Mouse (Mus musculus): ENCODE measurements at regions not wholly inside any gene's neighbourhood (a gene's known extent, or its start where the extent isn't known, plus 50 kb on each side); places are given as distances from the start of the nearest gene placed in this dataset.

GRCm38 (mm10) chr2:46646366-46646765 lies 1529.2 kb upstream of the Zeb2 start:
- DNase-seq (ENCODE audit: low spot score) = no peak

DNA sequence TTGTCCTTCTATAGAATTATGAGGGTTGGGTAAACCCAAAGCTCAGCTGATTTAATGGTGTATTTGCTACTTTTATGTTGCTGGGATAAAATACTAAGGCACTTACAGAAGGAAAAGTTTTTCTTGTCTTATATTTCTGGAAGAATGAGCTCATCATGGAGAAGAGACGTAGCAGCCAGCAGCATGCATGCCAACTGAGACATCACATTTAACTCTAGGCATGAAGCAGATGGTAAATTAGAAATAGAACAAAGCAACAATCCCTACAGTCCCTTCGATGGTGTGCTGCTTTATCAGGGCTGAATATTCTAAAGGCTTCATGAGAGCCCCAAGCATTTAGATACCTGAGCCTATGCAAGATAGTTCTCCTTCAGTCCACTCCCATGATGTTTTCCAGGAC lies 1492.0 kb upstream of the Zeb2 start:
- Histone ChIP-seq H3K9me3 (ENCODE audit: control insufficient read depth, low read length) (no peaks in the 10 kb centered on the region), H3K36me3 (ENCODE audit: control insufficient read depth, insufficient read depth, low read length) (no peaks in the 10 kb centered on the region), H3K27ac (ENCODE audit: low read depth) (no peak overlapping the region), H3K4me2 (ENCODE audit: low read length) (no peak overlapping the region), H3K9ac (ENCODE audit: low read length) (no peak overlapping the region), H3K4me1 (replicated peaks; ENCODE audit: control insufficient read depth, insufficient read depth, low read length) (no peaks in the 10 kb centered on the region), H3K27me3 (replicated peaks; ENCODE audit: control insufficient read depth, insufficient read depth, low read length) (no peaks in the 10 kb centered on the region), H3K4me3 (ENCODE audit: low read depth, low read length) (no peak overlapping the region)
- WGBS = 84% methylated on average over 2 of the region's 2 CpGs
- DNase-seq (ENCODE audit: low spot score) = no peak
- ATAC-seq (replicated peaks; ENCODE audit: low FRiP score, low TSS enrichment, low read depth) = no peak

More at GRCm38 (mm10) chr2:46646366-46646765, 1529.2 kb upstream of the Zeb2 start:
- Histone ChIP-seq H3K36me3 (ENCODE audit: control insufficient read depth, insufficient read depth, low read length) (no peaks in the 10 kb centered on the region), H3K4me2 (ENCODE audit: low read length) (no peak overlapping the region), H3K9ac (ENCODE audit: low read length) (no peak overlapping the region), H3K9me3 (ENCODE audit: control insufficient read depth, low read length) (0 out of 2 replicates have a peak, but pooled peaks cover 2% of the 10 kb centered on the region), H3K27ac (ENCODE audit: low read depth) (no peak overlapping the region), H3K27me3 (replicated peaks; ENCODE audit: control insufficient read depth, insufficient read depth, low read length) (no peaks in the 10 kb centered on the region), H3K4me1 (replicated peaks; ENCODE audit: control insufficient read depth, insufficient read depth, low read length) (no peaks in the 10 kb centered on the region), H3K4me3 (ENCODE audit: low read depth, low read length) (no peak overlapping the region)
- ATAC-seq (replicated peaks; ENCODE audit: low FRiP score, low TSS enrichment, low read depth) = no peak
- 69% methylated on average over 2 of the region's 2 CpGs for WGBS

GRCm38 (mm10) chr2:46581773-46582172 lies 1464.6 kb upstream of the Zeb2 start:
- no peak overlapping the region for H3K4me3 ChIP-seq (ENCODE audit: low read depth, low read length)
- no peaks in the 10 kb centered on the region for H3K9me3 ChIP-seq (ENCODE audit: control insufficient read depth, low read length)
- no peak overlapping the region for H3K4me2 ChIP-seq (ENCODE audit: low read length)
- WGBS = 35% methylated on average over 2 of the region's 2 CpGs
- no peaks in the 10 kb centered on the region for H3K27me3 ChIP-seq (replicated peaks; ENCODE audit: control insufficient read depth, insufficient read depth, low read length)
- no peak overlapping the region for H3K27ac ChIP-seq (ENCODE audit: low read depth)
- no peaks in the 10 kb centered on the region for H3K36me3 ChIP-seq (ENCODE audit: control insufficient read depth, insufficient read depth, low read length)
- H3K4me1 ChIP-seq (replicated peaks; ENCODE audit: control insufficient read depth, insufficient read depth, low read length) = no peaks in the 10 kb centered on the region
- DNase-seq (ENCODE audit: low spot score) (no peak), ATAC-seq (replicated peaks; ENCODE audit: low FRiP score, low TSS enrichment, low read depth) (no peak)
- H3K9ac ChIP-seq (ENCODE audit: low read length) = no peak overlapping the region

DNA sequence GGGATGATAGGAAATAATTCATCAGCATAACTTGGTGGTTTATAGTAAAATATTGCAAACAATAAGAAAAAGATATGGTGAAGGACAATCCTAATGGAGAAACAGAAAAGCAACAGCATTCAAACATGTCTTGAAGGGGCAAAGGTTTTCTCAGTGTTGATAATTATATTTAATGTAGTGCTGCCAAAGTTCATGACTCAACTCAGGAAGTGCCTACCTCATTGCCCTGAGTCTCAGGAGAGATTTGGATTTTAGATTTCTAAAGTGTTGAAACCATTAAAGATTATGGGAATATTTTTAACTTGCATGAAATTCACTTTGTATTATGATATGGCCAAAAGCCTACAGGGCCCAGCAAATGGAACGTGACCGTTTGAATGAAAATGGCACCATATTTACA lies 1453.2 kb upstream of the Zeb2 start:
- no peaks in the 10 kb centered on the region for H3K4me1 ChIP-seq (replicated peaks; ENCODE audit: control insufficient read depth, insufficient read depth, low read length)
- no peak for DNase-seq (ENCODE audit: low spot score)
- no peaks in the 10 kb centered on the region for H3K36me3 ChIP-seq (ENCODE audit: control insufficient read depth, insufficient read depth, low read length)
- WGBS = 92% methylated on average over 2 of the region's 2 CpGs
- H3K9ac ChIP-seq (ENCODE audit: low read length) = no peak overlapping the region
- no peaks in the 10 kb centered on the region for H3K9me3 ChIP-seq (ENCODE audit: control insufficient read depth, low read length)
- H3K27ac ChIP-seq (ENCODE audit: low read depth) = no peak overlapping the region
- H3K4me3 ChIP-seq (ENCODE audit: low read depth, low read length) = no peak overlapping the region
- no peak for ATAC-seq (replicated peaks; ENCODE audit: low FRiP score, low TSS enrichment, low read depth)
- H3K4me2 ChIP-seq (ENCODE audit: low read length) = no peak overlapping the region
- no peaks in the 10 kb centered on the region for H3K27me3 ChIP-seq (replicated peaks; ENCODE audit: control insufficient read depth, insufficient read depth, low read length)

DNA sequence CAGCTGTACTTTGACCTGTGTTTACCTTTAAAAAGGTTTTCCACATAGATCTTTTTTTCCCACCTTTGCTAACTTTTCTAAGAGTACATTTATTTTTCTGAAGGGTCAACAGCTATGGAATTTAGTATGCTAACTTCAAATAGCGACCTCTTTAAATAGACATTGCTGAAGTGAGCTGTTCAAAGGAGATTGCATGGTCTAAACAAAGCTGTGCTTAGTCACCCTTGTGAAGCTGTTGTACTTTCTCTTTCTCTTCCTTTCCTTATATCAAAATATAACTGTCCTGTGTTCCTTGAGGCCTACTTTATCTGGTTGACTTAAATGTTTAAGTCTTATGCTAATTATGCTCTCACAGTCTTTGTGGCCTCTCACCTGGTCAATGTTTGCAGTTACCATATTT lies 1416.2 kb upstream of the Zeb2 start:
- 56% methylated on average over 1 of the region's 1 CpGs for WGBS
- no peak for ATAC-seq (replicated peaks; ENCODE audit: low FRiP score, low TSS enrichment, low read depth)
- Histone ChIP-seq H3K9me3 (ENCODE audit: control insufficient read depth, low read length) (no peaks in the 10 kb centered on the region), H3K36me3 (ENCODE audit: control insufficient read depth, insufficient read depth, low read length) (no peaks in the 10 kb centered on the region), H3K4me3 (ENCODE audit: low read depth, low read length) (no peak overlapping the region), H3K4me2 (ENCODE audit: low read length) (no peak overlapping the region), H3K27ac (ENCODE audit: low read depth) (no peak overlapping the region), H3K4me1 (replicated peaks; ENCODE audit: control insufficient read depth, insufficient read depth, low read length) (no peaks in the 10 kb centered on the region), H3K27me3 (replicated peaks; ENCODE audit: control insufficient read depth, insufficient read depth, low read length) (no peaks in the 10 kb centered on the region), H3K9ac (ENCODE audit: low read length) (no peak overlapping the region)
- no peak for DNase-seq (ENCODE audit: low spot score)

DNA sequence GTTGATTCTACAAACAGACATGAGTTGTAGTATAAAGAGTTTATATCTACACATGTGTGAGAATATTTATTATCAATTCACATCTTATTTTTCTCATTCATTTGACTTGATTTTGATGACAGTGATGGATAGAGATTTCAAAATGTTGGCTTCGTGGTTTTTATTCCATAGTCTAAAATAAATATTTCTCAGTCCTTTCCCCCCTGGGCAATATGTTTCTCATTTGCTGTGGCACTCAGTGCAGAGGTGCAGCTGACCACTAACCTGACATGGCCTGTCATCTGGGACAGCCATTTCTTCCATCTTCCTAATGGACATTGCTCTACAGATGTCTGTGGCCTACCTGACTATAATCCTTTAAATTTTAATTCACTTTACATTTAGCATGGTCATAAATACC lies 1413.5 kb upstream of the Zeb2 start:
- Histone ChIP-seq H3K4me3 (ENCODE audit: low read depth, low read length) (no peak overlapping the region), H3K27me3 (replicated peaks; ENCODE audit: control insufficient read depth, insufficient read depth, low read length) (no peaks in the 10 kb centered on the region), H3K9ac (ENCODE audit: low read length) (no peak overlapping the region), H3K36me3 (ENCODE audit: control insufficient read depth, insufficient read depth, low read length) (no peaks in the 10 kb centered on the region), H3K27ac (ENCODE audit: low read depth) (no peak overlapping the region), H3K9me3 (ENCODE audit: control insufficient read depth, low read length) (no peaks in the 10 kb centered on the region), H3K4me1 (replicated peaks; ENCODE audit: control insufficient read depth, insufficient read depth, low read length) (no peaks in the 10 kb centered on the region), H3K4me2 (ENCODE audit: low read length) (no peak overlapping the region)
- ATAC-seq (replicated peaks; ENCODE audit: low FRiP score, low TSS enrichment, low read depth) (no peak), DNase-seq (ENCODE audit: low spot score) (no peak)
- WGBS = 91% methylated on average over 1 of the region's 1 CpGs

DNA sequence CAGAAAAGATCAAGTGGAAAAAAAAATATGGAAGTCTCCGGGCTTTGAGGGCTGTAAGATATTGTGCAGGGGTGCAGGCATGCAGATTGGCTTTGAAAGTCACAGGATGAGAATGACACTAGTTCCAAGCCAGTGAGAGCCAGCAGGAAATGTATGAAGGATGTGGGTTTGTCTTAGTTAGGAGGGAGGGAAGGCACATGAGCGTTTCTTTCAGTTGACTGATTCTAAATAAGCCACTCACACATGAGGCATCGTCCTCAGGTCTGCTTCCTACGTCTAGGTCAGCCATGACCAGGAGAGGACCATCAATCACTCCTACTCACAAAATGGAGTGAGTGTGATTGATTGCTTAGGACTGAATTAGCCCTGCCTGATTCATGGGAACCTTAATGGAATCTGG lies 1408.0 kb upstream of the Zeb2 start:
- Histone ChIP-seq H3K4me3 (ENCODE audit: low read depth, low read length) (no peak overlapping the region), H3K4me2 (ENCODE audit: low read length) (no peak overlapping the region), H3K9ac (ENCODE audit: low read length) (no peak overlapping the region), H3K4me1 (replicated peaks; ENCODE audit: control insufficient read depth, insufficient read depth, low read length) (peaks cover 18% of the 10 kb centered on the region), H3K27ac (ENCODE audit: low read depth) (no peak overlapping the region), H3K9me3 (ENCODE audit: control insufficient read depth, low read length) (no peaks in the 10 kb centered on the region), H3K36me3 (ENCODE audit: control insufficient read depth, insufficient read depth, low read length) (no peaks in the 10 kb centered on the region), H3K27me3 (replicated peaks; ENCODE audit: control insufficient read depth, insufficient read depth, low read length) (no peaks in the 10 kb centered on the region)
- ATAC-seq (replicated peaks; ENCODE audit: low FRiP score, low TSS enrichment, low read depth) (no peak), DNase-seq (ENCODE audit: low spot score) (no peak)
- 34% methylated on average over 4 of the region's 4 CpGs for WGBS

DNA sequence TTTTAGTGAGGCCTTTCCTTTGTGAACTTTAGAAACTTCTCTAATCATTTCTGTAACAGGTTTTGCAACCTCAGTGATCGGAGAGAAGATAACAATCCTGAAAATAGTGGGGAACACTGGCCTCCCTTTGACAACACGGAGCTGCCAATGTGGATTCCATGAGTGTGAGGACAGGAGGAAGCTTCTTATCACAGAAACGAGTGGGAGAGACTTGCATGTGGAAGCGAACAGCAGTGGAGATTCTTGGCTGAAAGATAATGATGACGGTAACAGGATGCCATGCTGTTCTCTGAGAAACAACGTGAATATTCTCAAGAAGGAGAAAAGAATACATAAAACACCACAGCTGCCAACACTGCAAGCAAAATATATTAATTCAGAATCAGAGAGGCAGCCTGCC lies 1407.4 kb upstream of the Zeb2 start:
- no peaks in the 10 kb centered on the region for H3K36me3 ChIP-seq (ENCODE audit: control insufficient read depth, insufficient read depth, low read length)
- no peaks in the 10 kb centered on the region for H3K27me3 ChIP-seq (replicated peaks; ENCODE audit: control insufficient read depth, insufficient read depth, low read length)
- DNase-seq (ENCODE audit: low spot score) (no peak), ATAC-seq (replicated peaks; ENCODE audit: low FRiP score, low TSS enrichment, low read depth) (no peak)
- no peaks in the 10 kb centered on the region for H3K9me3 ChIP-seq (ENCODE audit: control insufficient read depth, low read length)
- 35% methylated on average over 6 of the region's 6 CpGs for WGBS
- H3K4me3 ChIP-seq (ENCODE audit: low read depth, low read length) = no peak overlapping the region
- H3K27ac ChIP-seq (ENCODE audit: low read depth) = no peak overlapping the region
- peaks cover 18% of the 10 kb centered on the region for H3K4me1 ChIP-seq (replicated peaks; ENCODE audit: control insufficient read depth, insufficient read depth, low read length)
- H3K4me2 ChIP-seq (ENCODE audit: low read length) = no peak overlapping the region
- H3K9ac ChIP-seq (ENCODE audit: low read length) = no peak overlapping the region

GRCm38 (mm10) chr2:46521147-46521965 lies 1404.2 kb upstream of the Zeb2 start:
- Histone ChIP-seq H3K27me3 (replicated peaks; ENCODE audit: control insufficient read depth, insufficient read depth, low read length) (no peaks in the 10 kb centered on the region), H3K27ac (ENCODE audit: low read depth) (no peak overlapping the region), H3K36me3 (ENCODE audit: control insufficient read depth, insufficient read depth, low read length) (no peaks in the 10 kb centered on the region), H3K4me1 (replicated peaks; ENCODE audit: control insufficient read depth, insufficient read depth, low read length) (peaks cover 18% of the 10 kb centered on the region), H3K9me3 (ENCODE audit: control insufficient read depth, low read length) (no peaks in the 10 kb centered on the region), H3K4me3 (ENCODE audit: low read depth, low read length) (no peak overlapping the region), H3K9ac (ENCODE audit: low read length) (no peak overlapping the region), H3K4me2 (ENCODE audit: low read length) (no peak overlapping the region)
- ATAC-seq (replicated peaks; ENCODE audit: low FRiP score, low TSS enrichment, low read depth) (no peak), DNase-seq (ENCODE audit: low spot score) (no peak)
- WGBS = 33% methylated on average over 5 of the region's 5 CpGs

Data from intestine, embryonic 14.5 days (tissue).